Mouse (Mus musculus) gastrocnemius, postnatal 14 days (tissue): ENCODE data around the gene Armc6. TPM values are rescaled to one million over a fixed set of nuclear protein-coding genes. Genes with fewer than 3 reads are reported as not detected.

Experiments
- total RNA-seq, 2 experiments: library from RNA; stranded (reverse); gene quantifications; 2 replicates each; pipeline ENCODE4 v1.2.3; 2021

Armc6 gene
- total RNA-seq, 2 experiments from 2014 or later, result 6.5 to 9.9 TPM

Other genes starting within 250 kb of the Armc6 start
- 10 to 100 TPM; 31.0 to 35.1 TPM for gene Gatad2a, start 238.1 kb downstream of the Armc6 start, total RNA-seq
- gene Mau2, start 191.7 kb downstream of the Armc6 start, total RNA-seq, result 10 to 100 TPM; 22.6 to 26.3 TPM
- 10 to 100 TPM; 17.7 to 17.9 TPM for gene Sugp1, start 191.7 kb downstream of the Armc6 start, total RNA-seq
- gene Tm6sf2, start 161.5 kb downstream of the Armc6 start, total RNA-seq, result under 1 TPM in 1 of 2 experiments, not detected in 1; 0.51 TPM
- under 1 TPM in 1 of 2 experiments, not detected in 1; 0.06 TPM for gene Hapln4, start 151.0 kb downstream of the Armc6 start, total RNA-seq
- gene Ncan, start 113.6 kb downstream of the Armc6 start, total RNA-seq, result under 1 TPM; 0.02 to 0.04 TPM
- 1 to 10 TPM; 2.2 to 4.4 TPM for gene Nr2c2ap, start 103.1 kb downstream of the Armc6 start, total RNA-seq
- 1 to 10 TPM; 8.1 to 8.8 TPM for gene Rfxank, start 95.3 kb downstream of the Armc6 start, total RNA-seq
- 10 to 100 TPM; 14.4 to 18.4 TPM for gene Borcs8, start 95.0 kb downstream of the Armc6 start, total RNA-seq
- gene Mef2b, start 94.8 kb downstream of the Armc6 start, total RNA-seq, result under 1 TPM; 0.25 to 0.29 TPM
- gene Tmem161a, start 62.1 kb downstream of the Armc6 start, total RNA-seq, result 10 to 100 TPM; 76.0 to 78.1 TPM
- 10 to 100 TPM; 25.5 to 29.2 TPM for gene Slc25a42, start 22.2 kb downstream of the Armc6 start, total RNA-seq
- 10 to 100 TPM; 42.3 to 44.1 TPM for gene Sugp2, start 240 bp downstream of the Armc6 start, total RNA-seq
- gene Homer3, start 48.4 kb upstream of the Armc6 start, total RNA-seq, result 1 to 10 TPM; 8.5 to 8.7 TPM
- gene Ddx49, start 68.0 kb upstream of the Armc6 start, total RNA-seq, result 10 to 100 TPM; 25.3 to 27.5 TPM
- 100 to 1,000 TPM; 123 to 134 TPM for gene Cope, start 68.1 kb upstream of the Armc6 start, total RNA-seq
- gene Cers1, start 81.3 kb upstream of the Armc6 start, total RNA-seq, result 10 to 100 TPM; 14.5 to 24.5 TPM
- 1 to 10 TPM; 1.3 to 2.8 TPM for gene Gdf1, start 95.4 kb upstream of the Armc6 start, total RNA-seq
- gene Upf1, start 118.8 kb upstream of the Armc6 start, total RNA-seq, result 10 to 100 TPM; 31.6 to 35.0 TPM
- gene Comp, start 139.1 kb upstream of the Armc6 start, total RNA-seq, result 10 to 100 TPM; 18.6 to 19.6 TPM
- gene Crtc1, start 205.1 kb upstream of the Armc6 start, total RNA-seq, result 1 to 10 TPM; 6.4 to 7.4 TPM
- gene Klhl26, start 242.5 kb upstream of the Armc6 start, total RNA-seq, result 1 to 10 TPM; 5.4 TPM